Mouse (Mus musculus) stomach, embryonic 15.5 days (tissue): ENCODE data around the gene Ctsll3. TPM values are rescaled to one million over a fixed set of nuclear protein-coding genes. Genes with fewer than 3 reads are reported as not detected.

Experiments
- polyA plus RNA-seq: library from polyadenylated mRNA; unstranded; fragments of >200 nt; fragmentation: Nextera tagmentation; extraction: Ambion mirVana; gene quantifications from 2 replicates; pipeline ENCODE4 v1.2.1, GENCODE M21; 2015

Gene Ctsll3
- polyA plus RNA-seq, 1 experiment from 2014 or later = not detected

Other genes starting within 250 kb of the Ctsll3 start
- gene Dapk1, start 200.9 kb downstream of the Ctsll3 start, polyA plus RNA-seq = 13.1 and 15.4 TPM in 2 replicates
- not detected in 2 replicates for gene BC051665, start 16.5 kb downstream of the Ctsll3 start, polyA plus RNA-seq
- gene 4930486L24Rik, start 61.6 kb upstream of the Ctsll3 start, polyA plus RNA-seq = not detected in 2 replicates
- gene Gm49392, start 94.0 kb upstream of the Ctsll3 start, polyA plus RNA-seq = 0.15 and 0.31 TPM in 2 replicates
- 2.7 and 2.9 TPM in 2 replicates for gene Ctla2b, start 94.6 kb upstream of the Ctsll3 start, polyA plus RNA-seq
- gene Tpbpb, start 102.0 kb upstream of the Ctsll3 start, polyA plus RNA-seq = not detected in 2 replicates
- 0.44 TPM in 1 of 2 replicates, not detected in the other for gene Gm49393, start 132.7 kb upstream of the Ctsll3 start, polyA plus RNA-seq
- 2.8 and 3.1 TPM in 2 replicates for gene Gm49391, start 133.7 kb upstream of the Ctsll3 start, polyA plus RNA-seq
- gene Ctla2a, start 133.8 kb upstream of the Ctsll3 start, polyA plus RNA-seq = 27.4 and 29.7 TPM in 2 replicates
- not detected in 2 replicates for gene Tpbpa, start 139.1 kb upstream of the Ctsll3 start, polyA plus RNA-seq
- not detected in 2 replicates for gene Ctsj, start 203.1 kb upstream of the Ctsll3 start, polyA plus RNA-seq
- not detected in 2 replicates for gene Ctsq, start 237.8 kb upstream of the Ctsll3 start, polyA plus RNA-seq